Mouse (Mus musculus): ENCODE measurements around the gene Atl2.

Atl2 gene

GRCm38 (mm10) chr17:79895911-79896423 is at the start of gene Atl2:
Atl2 (minus strand) TSS chr17:79896123.
- DNase-seq (ENCODE audit: low spot score in 2 of 2): peak; percentile 88 to 93

DNA sequence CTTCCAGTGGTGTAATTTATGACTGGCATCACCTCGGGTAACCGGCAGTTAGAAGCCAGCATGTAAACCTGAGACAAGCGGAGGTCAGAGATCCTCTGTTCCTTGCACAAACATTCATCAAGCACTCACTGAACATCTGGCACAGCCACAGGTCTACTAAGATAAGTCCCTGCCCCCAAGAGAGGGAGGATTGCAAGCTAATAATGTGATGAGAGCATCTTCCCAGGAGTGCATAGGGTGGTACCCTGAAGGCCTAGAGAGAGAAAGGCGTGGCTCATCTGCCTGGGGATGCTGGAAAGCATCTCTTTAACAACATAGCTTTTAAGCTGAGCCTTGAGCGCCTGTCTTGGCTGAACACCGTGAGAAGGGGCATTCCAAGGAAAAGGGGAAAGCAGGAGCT is 48.9 kb upstream of the Atl2 start:
- no peak for DNase-seq (ENCODE audit: low spot score in 2 of 2)

- DNase-seq (ENCODE audit: low spot score in 2 of 2): no peak
Observed at GRCm38 (mm10) chr17:79942418-79942817, 46.5 kb upstream of the Atl2 start.

- no peak for DNase-seq (ENCODE audit: low spot score in 2 of 2)
Observed at GRCm38 (mm10) chr17:79939133-79939532, 43.2 kb upstream of the Atl2 start.

- no peak for DNase-seq (ENCODE audit: low spot score in 2 of 2)
Observed at GRCm38 (mm10) chr17:79937921-79938601, 42.1 kb upstream of the Atl2 start.

- no peak for DNase-seq (ENCODE audit: low spot score in 2 of 2)
Observed at GRCm38 (mm10) chr17:79934370-79934769, 38.4 kb upstream of the Atl2 start.

GRCm38 (mm10) chr17:79932676-79933278 is 36.9 kb upstream of the Atl2 start:
- DNase-seq (ENCODE audit: low spot score in 2 of 2): no peak

DNA sequence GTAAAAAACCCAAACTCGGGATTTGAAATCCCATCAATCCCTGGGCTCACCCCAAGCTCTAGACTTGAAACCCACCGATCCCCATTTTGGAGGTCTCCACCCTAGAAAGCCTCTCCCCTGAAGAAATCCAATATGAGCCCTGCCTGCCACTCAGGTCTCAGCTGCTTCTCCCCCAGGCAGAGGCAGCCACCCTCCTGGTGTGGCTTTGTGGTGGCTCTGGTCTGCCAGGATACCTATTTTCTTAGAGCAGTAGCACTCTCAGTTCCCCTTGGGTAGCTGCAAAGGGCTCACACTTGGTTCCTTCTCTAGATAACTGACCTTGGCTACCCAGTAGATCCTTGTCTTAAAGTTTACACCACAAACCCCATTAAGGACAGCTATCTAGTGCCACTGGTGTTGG is 31.2 kb upstream of the Atl2 start:
- DNase-seq (ENCODE audit: low spot score in 2 of 2): no peak

GRCm38 (mm10) chr17:79926486-79926885 is 30.6 kb upstream of the Atl2 start:
- DNase-seq (ENCODE audit: low spot score in 2 of 2): no peak

GRCm38 (mm10) chr17:79925865-79926421 is 30.0 kb upstream of the Atl2 start:
- no peak for DNase-seq (ENCODE audit: low spot score in 2 of 2)

- no peak for DNase-seq (ENCODE audit: low spot score in 2 of 2)
Observed at GRCm38 (mm10) chr17:79920355-79920754, 24.4 kb upstream of the Atl2 start.

DNA sequence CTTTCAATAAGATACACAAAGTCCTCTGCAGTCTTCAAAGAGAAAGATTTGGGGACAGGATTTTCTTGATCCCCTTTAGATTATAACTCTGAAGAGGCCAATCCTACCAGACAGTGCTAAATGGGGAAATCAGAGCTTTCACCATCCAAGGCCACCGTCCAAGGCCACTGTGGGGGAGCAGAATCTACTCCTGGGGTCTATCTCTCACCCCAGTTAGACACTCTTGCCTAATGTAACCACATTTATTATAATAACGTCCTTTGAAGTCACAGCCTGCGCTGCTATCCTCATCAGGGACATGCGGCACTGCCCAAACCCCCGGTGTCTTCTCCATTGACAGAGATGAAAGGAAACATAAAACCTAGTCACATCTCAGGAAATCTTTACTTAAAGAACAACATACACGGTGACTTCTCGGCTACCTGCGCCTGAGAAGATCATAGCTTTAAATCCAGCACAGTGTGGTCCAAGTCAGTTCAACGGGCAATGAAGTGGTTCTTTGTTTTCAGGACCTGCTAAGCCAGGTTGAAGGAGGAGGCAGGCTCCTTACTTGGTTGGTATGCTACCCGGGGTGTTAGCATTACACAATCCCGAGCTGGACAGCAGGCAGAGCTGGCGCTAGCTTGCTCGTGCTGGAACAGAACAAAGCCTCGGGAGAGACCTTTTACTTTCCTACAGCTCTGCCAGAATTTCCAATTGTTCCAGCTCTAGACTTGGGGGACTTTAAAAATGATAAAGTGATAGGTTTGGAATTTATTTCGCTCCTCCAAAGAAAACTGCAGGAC is 23.8 kb upstream of the Atl2 start:
- no peak for DNase-seq (ENCODE audit: low spot score in 2 of 2)

DNA sequence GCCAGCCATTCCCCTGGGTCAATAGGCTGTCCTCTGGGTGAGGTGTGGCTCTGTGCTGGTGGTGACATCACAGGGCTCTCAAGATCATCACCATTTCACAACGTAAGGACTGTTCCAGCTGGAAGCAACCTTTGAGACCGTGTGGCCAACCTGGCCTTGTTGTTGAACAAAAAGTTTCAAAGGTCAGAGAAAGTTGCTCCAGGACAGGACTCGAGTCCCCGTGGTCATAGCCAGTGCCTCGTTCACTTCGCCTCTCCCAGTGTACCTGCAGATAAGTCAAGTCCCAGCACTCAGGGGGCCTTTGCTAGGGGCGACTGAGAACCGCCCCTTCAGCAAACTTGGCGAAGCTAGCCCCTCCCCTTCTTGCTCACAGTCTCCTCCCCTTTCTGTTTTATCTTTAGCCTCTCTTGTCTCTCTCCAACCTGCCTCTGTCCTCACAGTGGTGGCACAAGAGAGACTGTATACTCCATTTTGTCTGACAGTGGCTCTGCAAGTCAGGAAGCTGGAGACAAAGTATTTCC is 22.6 kb upstream of the Atl2 start:
- no peak for DNase-seq (ENCODE audit: low spot score in 2 of 2)

DNA sequence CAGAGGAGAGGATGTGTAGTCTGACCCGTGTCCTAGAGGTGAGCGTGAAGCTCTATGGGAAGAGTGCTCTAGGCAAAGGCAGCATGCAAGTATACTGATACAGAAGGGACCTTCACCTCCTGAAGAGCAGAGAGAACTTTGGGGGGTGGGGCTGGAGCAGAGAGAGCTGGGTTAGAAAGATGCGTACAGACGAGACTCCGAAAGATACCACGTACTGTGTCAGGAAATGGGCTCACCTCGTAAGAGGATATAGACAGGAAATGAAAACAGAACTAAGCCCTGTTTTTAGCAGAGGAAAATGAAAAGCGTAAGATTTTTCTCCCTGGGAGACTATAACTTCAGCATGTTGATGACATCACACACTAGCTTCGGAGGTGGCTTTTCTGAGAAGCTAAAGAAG is 21.1 kb upstream of the Atl2 start:
- no peak for DNase-seq (ENCODE audit: low spot score in 2 of 2)

DNA sequence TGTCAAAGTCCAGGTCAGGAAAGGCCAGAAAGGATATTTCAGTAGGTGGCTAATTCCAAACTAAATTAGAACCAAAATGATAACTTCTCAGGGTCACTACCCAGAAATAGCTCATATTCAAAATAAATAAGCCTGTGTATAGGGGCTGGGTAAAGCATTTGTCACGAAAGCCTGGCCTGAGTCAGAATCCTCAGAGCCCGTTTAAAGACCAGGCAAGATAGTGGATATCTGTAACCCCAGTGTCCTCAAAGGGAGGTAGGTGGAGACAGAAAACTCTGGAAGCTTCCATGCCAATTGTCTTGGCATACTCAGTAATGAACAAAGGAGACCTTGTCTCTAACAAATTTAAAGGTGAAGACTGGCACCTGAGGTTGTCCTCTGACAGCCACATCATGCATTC is 16.3 kb upstream of the Atl2 start:
- no peak for DNase-seq (ENCODE audit: low spot score in 2 of 2)

DNA sequence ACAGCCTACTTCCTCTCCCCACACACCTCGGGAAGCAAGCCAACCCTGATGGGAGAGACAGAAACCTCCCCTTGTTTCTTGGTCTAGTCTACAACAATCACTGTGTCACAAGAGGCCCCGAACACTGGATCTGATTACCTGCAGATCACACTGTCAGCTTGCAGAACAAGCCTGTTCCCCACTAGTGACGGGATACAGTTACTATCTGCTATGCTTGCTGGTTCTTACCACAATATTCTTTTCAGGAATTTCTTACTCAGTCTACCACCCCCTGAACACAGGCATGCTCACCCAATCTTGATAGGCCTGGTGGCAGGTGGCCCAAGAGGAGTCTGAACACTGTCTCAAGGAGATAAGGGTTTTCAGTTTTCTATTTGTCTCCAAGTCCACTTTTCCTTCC is 15.8 kb upstream of the Atl2 start:
- no peak for DNase-seq (ENCODE audit: low spot score in 2 of 2)

DNA sequence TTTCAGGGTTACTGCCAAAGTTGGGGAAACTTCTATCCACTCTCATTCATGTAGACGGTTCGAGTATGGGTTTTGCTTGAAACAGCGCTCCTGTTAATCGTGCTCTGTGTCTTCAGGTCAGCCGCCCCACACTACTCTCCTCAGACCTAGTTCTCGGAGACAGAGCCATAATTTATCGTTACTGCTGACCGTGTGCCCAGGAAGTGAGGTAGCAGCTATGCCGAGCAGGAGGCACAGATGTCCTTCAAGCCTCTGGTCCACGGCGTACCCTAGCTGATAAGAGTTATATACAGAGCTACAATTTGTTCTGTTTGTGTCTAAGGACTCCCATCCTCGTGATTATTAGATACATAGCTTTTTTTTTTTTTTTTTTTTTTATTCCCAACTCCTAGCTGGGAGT is 13.6 kb upstream of the Atl2 start:
- no peak for DNase-seq (ENCODE audit: low spot score in 2 of 2)

DNA sequence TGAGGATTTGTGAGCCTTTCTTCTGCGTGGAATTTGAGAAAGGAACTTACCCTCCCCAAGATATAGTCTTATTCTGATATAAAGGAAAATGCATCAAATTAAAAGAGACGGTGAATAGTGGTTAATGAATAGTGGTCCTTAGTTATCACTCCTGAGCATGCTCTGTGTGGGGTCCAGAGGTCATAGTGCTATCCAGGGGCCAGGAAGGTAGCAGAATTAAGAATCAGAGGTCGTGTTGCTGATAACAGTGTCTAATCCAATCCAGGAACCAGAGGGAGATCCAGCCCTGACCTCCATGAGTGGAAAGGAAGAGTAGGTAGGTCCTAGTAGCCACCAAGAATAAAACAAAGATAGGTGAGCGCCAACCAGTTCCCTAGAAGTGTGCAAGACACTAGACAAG is 11.8 kb upstream of the Atl2 start:
- DNase-seq (ENCODE audit: low spot score in 2 of 2): no peak

- no peak for DNase-seq (ENCODE audit: low spot score in 2 of 2)
Observed at GRCm38 (mm10) chr17:79906791-79907494, 11.0 kb upstream of the Atl2 start.

GRCm38 (mm10) chr17:79904593-79904992 is 8.7 kb upstream of the Atl2 start:
- no peak for DNase-seq (ENCODE audit: low spot score in 2 of 2)

DNA sequence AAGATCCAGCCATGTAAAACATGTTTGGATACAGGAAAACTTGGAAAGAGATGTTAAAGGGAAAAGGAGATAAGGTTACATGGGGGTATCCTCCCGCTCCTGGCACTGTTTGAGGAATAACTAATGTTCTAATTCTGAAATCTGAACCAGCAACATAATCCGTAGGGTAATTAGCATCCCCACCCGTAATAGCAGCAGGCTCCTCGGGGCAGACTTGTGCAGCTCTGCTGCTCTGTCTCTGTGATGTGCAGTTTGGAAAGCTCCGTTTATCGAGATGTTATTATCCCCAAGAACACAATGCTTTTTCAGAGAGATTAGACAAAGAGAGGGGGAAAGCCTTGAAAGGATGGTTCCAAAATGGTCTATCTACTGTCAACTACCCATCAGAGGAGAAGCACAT is 5.3 kb upstream of the Atl2 start:
- DNase-seq (ENCODE audit: low spot score in 2 of 2): no peak
